Mouse (Mus musculus): Measurements from ENCODE around the gene Dact2. TPM values are rescaled to one million over a fixed set of nuclear protein-coding genes. Genes with fewer than 3 reads are reported as not detected.
A peak's percentile ranks its signal among the peaks of the same experiment; 100 is the strongest.

Dact2 gene
- total and polyA plus RNA-seq, 3 experiments = 0.76 to 1.4 (median 0.80) TPM

DNA sequence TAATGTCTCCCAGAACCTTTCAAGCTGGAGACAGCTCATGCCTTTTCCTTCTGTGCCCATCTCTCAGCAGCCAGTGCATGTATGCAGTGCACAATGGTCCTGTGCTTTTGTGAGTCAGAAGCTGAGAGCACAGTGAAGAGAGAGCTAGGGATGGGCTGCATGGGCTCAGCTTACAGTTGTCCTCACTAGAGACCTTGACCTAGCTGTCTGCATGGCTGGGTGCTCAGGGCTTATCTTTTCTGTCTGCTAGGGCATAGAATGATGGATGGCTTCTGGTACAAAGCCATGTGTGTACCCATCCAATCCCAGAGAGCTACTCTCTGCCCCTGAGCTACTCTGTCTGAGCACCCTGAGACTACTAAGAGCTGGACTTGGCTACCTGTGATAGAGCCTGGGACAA is 17.0 kb downstream of the Dact2 start:
- Histone ChIP-seq H3K9ac (ENCODE audit: low read depth, low read length) (no peak overlapping the region), H3K4me3 (no peak overlapping the region), H3K36me3 (ENCODE audit: control insufficient read depth, insufficient read depth, low read length) (no peaks in the 10 kb centered on the region), H3K79me2 (replicated peaks; ENCODE audit: control insufficient read depth, insufficient read depth, low read length) (no peaks in the 10 kb centered on the region), H3K27me3 (ENCODE audit: control insufficient read depth, insufficient read depth, low read length) (no peaks in the 10 kb centered on the region), H3K27ac (no peak overlapping the region), H3K4me1 (ENCODE audit: control insufficient read depth, insufficient read depth, low read length) (no peaks in the 10 kb centered on the region)
- intact Hi-C loops (cut with DNase I) = no loop called here
- TF ChIP-seq CTCF (IDR thresholded peaks at IDR 0.05) (no peak), EP300 (IDR thresholded peaks at IDR 0.05; ENCODE audit: insufficient read depth, low read depth, low read length) (no peak), POLR2A (IDR thresholded peaks at IDR 0.05; ENCODE audit: insufficient read depth, low read depth, low read length) (no peak)
- DNase-seq = no peak

DNA sequence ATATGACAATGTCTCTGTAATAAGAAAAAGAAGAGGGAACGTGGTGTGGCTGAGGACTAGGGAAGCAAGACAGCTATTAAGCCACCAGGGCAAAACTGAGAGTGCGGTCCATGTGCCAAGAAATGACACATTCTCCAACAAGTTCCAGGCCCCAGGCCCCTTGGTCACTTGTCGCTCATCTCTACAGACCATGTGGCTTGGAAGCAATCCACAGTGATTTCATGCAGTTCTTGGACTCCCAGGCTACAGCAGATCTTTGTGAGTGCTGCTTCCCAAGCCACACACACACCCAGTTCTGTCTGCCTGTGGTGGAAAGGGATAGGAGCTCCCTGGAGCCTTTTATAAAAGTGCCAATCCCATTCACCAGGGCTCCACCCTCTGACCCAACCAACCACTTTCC is 17.9 kb downstream of the Dact2 start:
- 59% methylated on average over 3 of the region's 3 CpGs for WGBS
- peak in 1 of 2 experiments; percentile 32 for DNase-seq
- no peaks in the 10 kb centered on the region for H3K27me3 ChIP-seq (ENCODE audit: control insufficient read depth, insufficient read depth, low read length)

DNA sequence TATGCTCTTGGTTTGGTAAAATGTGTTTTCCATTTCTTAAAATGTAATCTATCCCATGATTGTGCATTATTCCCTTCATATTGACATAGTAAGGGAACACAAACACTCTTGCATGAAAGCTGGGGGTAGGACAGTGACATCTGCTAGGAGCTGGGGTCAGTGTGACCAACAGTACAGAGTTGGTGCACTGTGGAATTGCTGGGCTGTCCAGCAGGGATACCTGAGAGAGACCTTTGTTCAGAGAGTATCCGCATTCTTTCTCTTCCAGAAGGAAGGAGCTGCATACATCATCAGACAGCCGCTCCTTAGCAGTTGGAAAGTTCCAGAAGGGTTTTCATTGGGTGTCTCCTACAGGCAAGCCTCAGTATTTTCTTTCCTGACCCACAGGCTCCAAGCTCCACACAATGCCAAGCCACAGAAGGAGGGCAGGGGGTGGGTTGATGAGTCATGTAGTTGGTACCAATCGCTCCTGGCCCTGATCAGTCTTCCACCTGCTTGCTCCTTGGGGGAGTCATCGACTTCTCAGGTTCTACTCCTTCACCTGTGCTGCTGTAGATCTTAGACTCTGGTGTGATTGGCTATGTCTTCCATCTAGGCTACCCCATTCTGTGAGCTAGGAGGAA is 19.8 kb downstream of the Dact2 start:
- no peaks in the 10 kb centered on the region for H3K36me3 ChIP-seq (ENCODE audit: control insufficient read depth, insufficient read depth, low read length)
- no peaks in the 10 kb centered on the region for H3K79me2 ChIP-seq (replicated peaks; ENCODE audit: control insufficient read depth, insufficient read depth, low read length)
- no peak overlapping the region for H3K27ac ChIP-seq
- DNase-seq = no peak
- no peaks in the 10 kb centered on the region for H3K27me3 ChIP-seq (ENCODE audit: control insufficient read depth, insufficient read depth, low read length)
- TF ChIP-seq CTCF (IDR thresholded peaks at IDR 0.05) (no peak), EP300 (IDR thresholded peaks at IDR 0.05; ENCODE audit: insufficient read depth, low read depth, low read length) (no peak), POLR2A (IDR thresholded peaks at IDR 0.05; ENCODE audit: insufficient read depth, low read depth, low read length) (no peak)
- H3K4me1 ChIP-seq (ENCODE audit: control insufficient read depth, insufficient read depth, low read length) = no peaks in the 10 kb centered on the region
- H3K4me3 ChIP-seq = no peak overlapping the region
- no peak overlapping the region for H3K9ac ChIP-seq (ENCODE audit: low read depth, low read length)
- WGBS = 88% methylated on average over 4 of the region's 4 CpGs
- intact Hi-C loops (cut with DNase I) = no loop called here

More for the DNA sequence above, 17.9 kb downstream of the Dact2 start:
- no peaks in the 10 kb centered on the region for H3K4me1 ChIP-seq (ENCODE audit: control insufficient read depth, insufficient read depth, low read length)
- no peaks in the 10 kb centered on the region for H3K36me3 ChIP-seq (ENCODE audit: control insufficient read depth, insufficient read depth, low read length)
- no peak overlapping the region for H3K9ac ChIP-seq (ENCODE audit: low read depth, low read length)
- H3K4me3 ChIP-seq = no peak overlapping the region
- no peaks in the 10 kb centered on the region for H3K79me2 ChIP-seq (replicated peaks; ENCODE audit: control insufficient read depth, insufficient read depth, low read length)
- intact Hi-C loops (cut with DNase I) = no loop called here
- TF ChIP-seq POLR2A (IDR thresholded peaks at IDR 0.05; ENCODE audit: insufficient read depth, low read depth, low read length) (no peak), EP300 (IDR thresholded peaks at IDR 0.05; ENCODE audit: insufficient read depth, low read depth, low read length) (no peak), CTCF (IDR thresholded peaks at IDR 0.05) (no peak)
- no peak overlapping the region for H3K27ac ChIP-seq

DNA sequence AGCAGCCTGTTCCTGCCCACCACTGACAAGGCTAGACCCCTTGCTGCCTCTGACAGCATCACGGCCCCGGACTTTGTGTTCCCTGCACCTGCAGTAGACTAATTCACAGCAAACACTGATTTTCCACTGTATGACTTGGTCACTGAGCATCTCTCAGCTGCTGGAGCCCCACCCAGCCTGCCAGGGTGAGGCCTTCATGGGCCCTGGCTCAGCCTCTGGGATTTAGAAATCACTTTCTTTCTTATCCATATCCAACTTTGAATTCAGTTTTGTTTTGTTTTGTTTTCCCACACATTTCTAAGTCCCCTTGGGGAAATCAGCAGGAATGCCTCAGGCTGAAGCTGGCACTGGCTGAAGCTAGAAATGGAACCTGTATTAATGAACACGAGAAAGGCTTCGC is 20.4 kb downstream of the Dact2 start:
- H3K27ac ChIP-seq = no peak overlapping the region
- no peaks in the 10 kb centered on the region for H3K4me1 ChIP-seq (ENCODE audit: control insufficient read depth, insufficient read depth, low read length)
- H3K79me2 ChIP-seq (replicated peaks; ENCODE audit: control insufficient read depth, insufficient read depth, low read length) = no peaks in the 10 kb centered on the region
- intact Hi-C loops (cut with DNase I) = no loop called here
- no peak for DNase-seq
- no peak overlapping the region for H3K9ac ChIP-seq (ENCODE audit: low read depth, low read length)
- H3K27me3 ChIP-seq (ENCODE audit: control insufficient read depth, insufficient read depth, low read length) = no peaks in the 10 kb centered on the region
- no peak for TF ChIP-seq POLR2A (IDR thresholded peaks at IDR 0.05; ENCODE audit: insufficient read depth, low read depth, low read length)
- no peak for TF ChIP-seq EP300 (IDR thresholded peaks at IDR 0.05; ENCODE audit: insufficient read depth, low read depth, low read length)
- no peak for TF ChIP-seq CTCF (IDR thresholded peaks at IDR 0.05)
- H3K36me3 ChIP-seq (ENCODE audit: control insufficient read depth, insufficient read depth, low read length) = no peaks in the 10 kb centered on the region
- H3K4me3 ChIP-seq = no peak overlapping the region
- 83% methylated on average over 4 of the region's 4 CpGs for WGBS

DNA sequence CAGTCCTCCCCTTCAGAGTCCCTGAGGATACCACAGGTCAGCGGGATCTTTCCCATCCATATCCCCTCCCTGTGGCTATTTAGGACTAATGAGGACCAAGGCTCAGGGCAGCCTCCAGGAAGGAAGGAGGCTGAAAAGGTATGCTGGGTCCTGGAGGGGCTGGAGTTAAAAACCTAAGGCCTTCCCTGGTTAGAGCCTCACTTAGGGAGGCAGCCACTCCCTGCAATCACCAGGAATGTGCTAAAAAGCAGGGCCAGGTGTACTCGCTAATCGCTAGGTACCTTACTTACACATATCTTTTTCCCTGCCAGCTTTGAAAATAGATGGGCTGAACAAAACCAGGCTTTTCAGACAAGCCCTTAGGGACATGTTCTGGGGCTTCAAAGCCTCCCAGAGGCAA is 21.2 kb downstream of the Dact2 start:
- Histone ChIP-seq H3K27me3 (ENCODE audit: control insufficient read depth, insufficient read depth, low read length) (no peaks in the 10 kb centered on the region), H3K9ac (ENCODE audit: low read depth, low read length) (no peak overlapping the region), H3K4me3 (no peak overlapping the region), H3K27ac (no peak overlapping the region), H3K79me2 (replicated peaks; ENCODE audit: control insufficient read depth, insufficient read depth, low read length) (no peaks in the 10 kb centered on the region), H3K36me3 (ENCODE audit: control insufficient read depth, insufficient read depth, low read length) (no peaks in the 10 kb centered on the region), H3K4me1 (ENCODE audit: control insufficient read depth, insufficient read depth, low read length) (no peaks in the 10 kb centered on the region)
- no peak for DNase-seq
- no peak for TF ChIP-seq CTCF (IDR thresholded peaks at IDR 0.05)
- no peak for TF ChIP-seq POLR2A (IDR thresholded peaks at IDR 0.05; ENCODE audit: insufficient read depth, low read depth, low read length)
- TF ChIP-seq EP300 (IDR thresholded peaks at IDR 0.05; ENCODE audit: insufficient read depth, low read depth, low read length) = no peak
- WGBS = 86% methylated on average over 3 of the region's 3 CpGs
- intact Hi-C loops (cut with DNase I) = no loop called here

DNA sequence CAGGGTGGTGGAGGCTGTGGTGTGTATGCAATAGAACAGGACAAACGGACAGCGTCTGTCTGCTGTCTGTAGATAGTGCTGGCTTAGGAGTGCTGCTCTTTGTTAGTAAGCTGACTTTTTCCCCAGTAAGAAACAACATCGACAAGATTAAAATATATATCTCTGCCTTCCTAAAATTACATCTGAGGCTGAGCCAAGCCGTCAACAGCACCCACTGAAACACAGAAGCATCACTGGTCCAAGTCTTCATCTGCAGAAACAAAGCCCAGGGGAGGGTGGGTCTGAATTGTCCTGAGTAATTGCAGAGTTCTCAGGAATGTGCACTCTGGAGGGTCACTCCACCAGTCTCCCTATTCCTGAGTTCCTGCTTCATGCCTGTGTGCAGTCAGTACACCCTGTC is 25.2 kb downstream of the Dact2 start:
- intact Hi-C loops (cut with DNase I) = no loop called here
- WGBS = 28% methylated on average over 4 of the region's 4 CpGs
- Histone ChIP-seq H3K27ac (no peak overlapping the region), H3K9ac (ENCODE audit: low read depth, low read length) (no peak overlapping the region), H3K4me1 (ENCODE audit: control insufficient read depth, insufficient read depth, low read length) (no peaks in the 10 kb centered on the region), H3K27me3 (ENCODE audit: control insufficient read depth, insufficient read depth, low read length) (no peaks in the 10 kb centered on the region), H3K79me2 (replicated peaks; ENCODE audit: control insufficient read depth, insufficient read depth, low read length) (no peaks in the 10 kb centered on the region), H3K36me3 (ENCODE audit: control insufficient read depth, insufficient read depth, low read length) (no peaks in the 10 kb centered on the region), H3K4me3 (no peak overlapping the region)
- no peak for TF ChIP-seq EP300 (IDR thresholded peaks at IDR 0.05; ENCODE audit: insufficient read depth, low read depth, low read length)
- no peak for TF ChIP-seq POLR2A (IDR thresholded peaks at IDR 0.05; ENCODE audit: insufficient read depth, low read depth, low read length)
- no peak for TF ChIP-seq CTCF (IDR thresholded peaks at IDR 0.05)
- DNase-seq = no peak

All from heart, adult 2 months (tissue).